Mouse (Mus musculus) forebrain, embryonic 12.5 days (tissue): ENCODE results near the gene Cd9. TPM values are rescaled to one million over a fixed set of nuclear protein-coding genes. Genes with fewer than 3 reads are reported as not detected.

ENCODE experiments used
- ATAC-seq: fragments of 200-750 bp; cut with Nextera tagmentation; 2 replicates; pipeline ENCODE4 v1.8.0; 2017; ENCODE audit warnings: moderate TSS enrichment; ENCODE audit not compliant: low FRiP score
- H3K27ac ChIP-seq: fragments of 300-500 bp; sonication (generic); 2 replicates; pipeline ENCODE4 v1.5.1; 2016; ENCODE audit warnings: mild to moderate bottlenecking
- H3K27me3 ChIP-seq: fragments of 300-500 bp; sonication (generic); 2 replicates; pipeline ENCODE4 v1.6.1; 2016; ENCODE audit warnings: mild to moderate bottlenecking
- H3K36me3 ChIP-seq: fragments of 300-500 bp; sonication (generic); replicated peaks from 2 replicates; pipeline ENCODE4 v1.6.1; 2016; ENCODE audit warnings: mild to moderate bottlenecking
- H3K4me1 ChIP-seq: fragments of 300-500 bp; sonication (generic); 2 replicates; pipeline ENCODE4 v1.6.1; 2016
- H3K4me2 ChIP-seq: fragments of 300-500 bp; sonication (generic); 2 replicates; pipeline ENCODE4 v1.6.1; 2016; ENCODE audit warnings: mild to moderate bottlenecking, moderate library complexity
- H3K4me3 ChIP-seq: fragments of 300-500 bp; sonication (generic); replicated peaks from 2 replicates; pipeline ENCODE4 v1.5.1; 2016; ENCODE audit warnings: mild to moderate bottlenecking
- H3K9ac ChIP-seq: fragments of 300-500 bp; sonication (generic); 2 replicates; pipeline ENCODE4 v1.6.1; 2016; ENCODE audit warnings: mild to moderate bottlenecking
- H3K9me3 ChIP-seq: fragments of 300-500 bp; sonication (generic); 2 replicates; pipeline ENCODE4 v1.6.1; 2016
- WGBS: fragments of 180-500 bp; shearing (Covaris S2); methylation state at CpG from one replicate; pipeline ENCODE4 v1.1.7; 2016; 5-methylcytosine and 5-hydroxymethylcytosine counted together
- polyA plus RNA-seq: library from polyadenylated mRNA; unstranded; fragments of >200 nt; fragmentation: Nextera tagmentation; extraction: Ambion mirVana; gene quantifications from 2 replicates; pipeline ENCODE4 v1.2.1, GENCODE M21; 2016

The Cd9 gene
- polyA plus RNA-seq, 1 experiment from 2014 or later: 44.2 TPM

DNA sequence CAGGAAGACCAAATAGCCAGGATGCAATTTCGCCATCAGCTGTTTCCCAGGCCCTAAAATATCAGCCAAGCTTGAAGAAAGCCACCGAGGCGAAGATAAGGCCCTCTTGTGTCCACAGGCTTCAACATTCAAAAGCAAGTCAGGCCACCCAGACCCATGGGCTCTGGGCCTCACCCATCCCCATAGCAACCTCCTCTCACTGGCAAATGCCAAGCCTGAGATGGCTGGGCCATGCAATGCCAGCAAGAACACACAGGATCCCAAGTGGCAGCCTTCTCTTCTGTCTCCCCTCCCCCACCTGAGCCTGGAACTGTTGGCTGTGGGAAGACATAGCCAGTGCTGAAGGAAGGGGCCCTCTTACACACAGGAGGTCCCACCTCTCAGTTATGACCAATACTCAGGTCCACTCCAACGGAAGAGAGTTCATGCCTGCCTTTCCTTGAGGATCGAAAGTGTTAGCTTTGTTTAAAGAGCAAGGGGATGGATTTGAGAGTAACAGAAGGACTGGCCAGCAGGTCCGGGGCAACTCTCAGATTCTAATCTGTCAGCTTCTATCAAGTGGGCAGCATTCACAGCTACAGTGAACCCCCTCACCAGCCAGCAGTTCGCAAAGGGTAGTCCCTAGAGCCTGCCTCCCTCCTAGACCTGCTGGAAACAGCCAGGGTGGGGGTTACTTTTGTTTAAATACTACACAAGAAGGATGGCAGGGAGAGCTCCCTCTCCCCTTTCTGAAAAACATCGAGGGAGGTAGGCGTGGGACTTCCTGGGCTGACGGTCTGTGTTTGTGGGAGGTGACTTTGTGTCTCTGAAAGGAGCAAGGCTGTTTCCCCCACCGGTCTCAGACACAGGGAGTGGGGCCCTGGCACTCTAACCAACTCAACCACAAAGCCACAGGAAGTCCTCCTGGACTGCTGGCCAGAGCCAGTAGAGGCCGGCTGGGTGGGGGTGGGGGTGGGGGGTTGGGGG lies 13.9 kb downstream of the Cd9 start:
- Histone ChIP-seq H3K9ac (no peak overlapping the region), H3K4me2 (no peak overlapping the region), H3K4me1 (peaks cover 15% of the 10 kb centered on the region), H3K9me3 (no peaks in the 10 kb centered on the region), H3K27me3 (no peaks in the 10 kb centered on the region), H3K36me3 (no peaks in the 10 kb centered on the region), H3K27ac (no peak overlapping the region), H3K4me3 (no peak overlapping the region)
- WGBS: 32% methylated on average over 12 of the region's 12 CpGs
- ATAC-seq: no peak

DNA sequence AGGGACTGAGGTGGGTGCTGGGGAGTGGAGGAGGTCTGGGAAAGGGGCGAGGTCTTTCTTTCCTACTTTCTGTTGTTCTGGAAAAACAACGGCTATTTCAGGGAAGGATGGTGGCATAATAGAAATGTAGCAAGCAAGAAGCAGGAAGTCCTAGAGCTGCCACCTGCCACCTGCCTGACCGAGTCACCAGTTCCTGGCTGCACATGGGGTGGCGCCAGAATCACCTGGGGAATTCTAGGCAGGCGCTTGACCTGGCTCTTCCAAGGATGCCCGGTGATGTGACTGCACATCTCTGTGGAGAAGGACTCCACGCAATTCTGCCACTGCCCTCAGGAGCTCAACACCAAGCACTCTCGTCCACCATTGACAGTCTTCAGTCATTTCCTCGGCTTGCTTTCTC lies 15.2 kb downstream of the Cd9 start:
- H3K9ac ChIP-seq: no peak overlapping the region
- no peaks in the 10 kb centered on the region for H3K9me3 ChIP-seq
- H3K27ac ChIP-seq: no peak overlapping the region
- peaks cover 19% of the 10 kb centered on the region for H3K4me1 ChIP-seq
- no peaks in the 10 kb centered on the region for H3K27me3 ChIP-seq
- WGBS: 89% methylated on average over 9 of the region's 9 CpGs
- H3K4me2 ChIP-seq: no peak overlapping the region
- no peaks in the 10 kb centered on the region for H3K36me3 ChIP-seq
- no peak for ATAC-seq
- no peak overlapping the region for H3K4me3 ChIP-seq

DNA sequence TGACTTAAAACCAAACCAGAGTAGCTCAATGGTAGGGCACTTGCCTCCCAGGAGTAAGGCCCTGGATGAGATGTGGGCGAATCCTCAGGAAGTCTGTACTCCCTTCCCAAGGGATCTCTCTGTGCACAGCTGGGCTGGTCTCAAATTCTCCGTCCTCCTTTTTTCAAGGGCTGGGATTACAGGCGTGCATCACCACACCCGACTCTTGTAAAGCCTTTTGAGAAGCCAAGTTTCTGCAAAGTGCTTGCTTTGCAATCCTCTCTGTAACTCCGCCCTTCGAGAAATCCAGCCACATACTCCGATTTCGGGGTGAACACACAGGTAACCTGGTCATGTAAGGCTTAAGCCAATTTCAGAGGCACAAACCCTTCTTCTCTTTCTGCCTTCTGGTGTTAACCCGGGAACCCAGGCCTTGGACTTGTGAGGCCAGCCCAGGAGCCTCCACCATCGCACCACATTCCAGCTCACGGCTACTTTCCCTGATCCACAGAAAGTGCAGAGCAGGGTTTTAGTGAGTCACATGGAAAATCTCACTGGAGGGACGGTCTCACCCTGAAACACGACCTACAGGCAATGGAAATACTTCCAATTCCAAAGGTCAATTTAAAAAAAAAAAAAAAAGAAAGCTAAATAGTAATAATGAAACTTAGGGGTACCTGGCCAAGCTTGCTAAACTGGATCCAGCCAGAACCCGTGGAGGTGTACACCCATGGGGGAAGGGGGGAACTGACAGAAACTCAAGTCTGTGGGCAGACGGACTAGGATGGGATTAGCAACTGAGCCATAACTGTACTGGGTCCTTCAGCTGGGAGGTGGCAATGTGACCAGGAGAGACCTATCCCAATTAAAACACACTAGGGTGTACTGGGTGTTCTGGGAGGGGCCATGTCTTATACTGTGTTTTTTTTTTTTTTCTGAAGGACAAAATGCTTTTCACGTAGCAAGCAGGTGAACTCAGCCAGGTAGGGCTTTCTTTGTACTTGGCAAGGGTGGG lies 16.2 kb downstream of the Cd9 start:
- Histone ChIP-seq H3K4me3 (no peak overlapping the region), H3K4me1 (peaks cover 19% of the 10 kb centered on the region), H3K27ac (no peak overlapping the region), H3K4me2 (no peak overlapping the region), H3K9ac (no peak overlapping the region), H3K27me3 (no peaks in the 10 kb centered on the region), H3K36me3 (no peaks in the 10 kb centered on the region), H3K9me3 (no peaks in the 10 kb centered on the region)
- ATAC-seq: no peak
- WGBS: 87% methylated on average over 16 of the region's 16 CpGs

DNA sequence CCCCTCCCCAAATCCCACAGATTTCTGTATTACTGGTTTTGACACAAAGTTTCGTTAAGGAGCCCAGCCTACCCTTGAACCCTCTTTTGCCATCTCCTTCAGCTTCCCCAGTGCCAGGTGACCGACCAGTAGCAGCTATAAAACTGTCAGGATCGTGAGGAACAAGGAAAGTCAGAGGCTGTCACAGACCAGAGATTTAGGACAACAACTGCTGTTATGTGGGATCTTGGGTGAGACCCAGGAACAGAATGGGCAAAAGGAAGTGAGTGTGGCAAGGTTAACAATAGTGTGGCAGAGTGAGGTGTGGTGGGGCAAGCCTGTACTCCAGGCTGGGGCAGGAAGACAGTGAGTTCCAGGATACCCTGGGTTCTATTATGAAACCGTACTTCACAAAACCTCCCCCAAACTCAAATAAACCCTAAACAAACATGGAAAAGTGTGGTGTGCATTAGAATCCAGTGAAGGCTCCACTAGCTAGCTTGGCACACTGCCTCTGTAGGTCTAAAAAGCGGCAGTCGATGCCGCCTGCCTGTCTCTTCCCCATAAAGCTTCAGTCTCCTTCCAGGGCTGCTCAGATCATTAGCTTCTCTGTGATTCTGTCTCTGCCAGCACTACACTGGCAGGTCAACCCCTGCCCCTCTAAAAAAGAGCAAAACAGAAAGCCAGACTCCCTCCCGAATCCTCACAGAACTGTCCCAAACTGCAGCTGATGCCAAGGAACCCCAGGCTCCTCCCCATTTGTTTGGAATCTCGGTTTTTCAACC lies 17.6 kb downstream of the Cd9 start:
- Histone ChIP-seq H3K4me3 (no peak overlapping the region), H3K36me3 (no peaks in the 10 kb centered on the region), H3K27ac (no peak overlapping the region), H3K9me3 (no peaks in the 10 kb centered on the region), H3K9ac (no peak overlapping the region), H3K4me2 (no peak overlapping the region), H3K4me1 (peaks cover 19% of the 10 kb centered on the region), H3K27me3 (no peaks in the 10 kb centered on the region)
- no peak for ATAC-seq
- 81% methylated on average over 9 of the region's 9 CpGs for WGBS

DNA sequence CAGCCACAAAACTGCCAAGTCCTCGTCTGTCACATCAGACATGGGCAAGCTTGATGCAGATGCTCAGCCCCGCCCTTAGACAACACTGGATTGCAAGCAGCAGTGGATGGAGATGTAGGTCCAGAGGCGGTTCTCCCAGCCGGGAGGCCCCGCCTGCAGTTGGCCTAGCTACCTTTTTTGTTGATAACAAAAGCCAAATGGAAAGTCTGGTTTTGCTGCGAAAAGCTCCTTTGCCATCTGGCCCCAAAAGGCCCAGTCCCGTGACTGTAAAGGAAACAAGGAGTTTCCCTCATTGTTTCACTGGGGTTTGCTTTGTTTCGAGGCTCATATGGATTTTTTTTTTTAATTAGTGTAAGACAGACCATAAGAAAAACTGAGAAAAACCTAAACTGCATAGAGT lies 18.5 kb downstream of the Cd9 start:
- Histone ChIP-seq H3K4me1 (peaks cover 16% of the 10 kb centered on the region), H3K36me3 (no peaks in the 10 kb centered on the region), H3K9me3 (no peaks in the 10 kb centered on the region), H3K27me3 (no peaks in the 10 kb centered on the region), H3K27ac (no peak overlapping the region), H3K4me2 (no peak overlapping the region), H3K9ac (no peak overlapping the region), H3K4me3 (no peak overlapping the region)
- no peak for ATAC-seq
- 36% methylated on average over 8 of the region's 8 CpGs for WGBS

DNA sequence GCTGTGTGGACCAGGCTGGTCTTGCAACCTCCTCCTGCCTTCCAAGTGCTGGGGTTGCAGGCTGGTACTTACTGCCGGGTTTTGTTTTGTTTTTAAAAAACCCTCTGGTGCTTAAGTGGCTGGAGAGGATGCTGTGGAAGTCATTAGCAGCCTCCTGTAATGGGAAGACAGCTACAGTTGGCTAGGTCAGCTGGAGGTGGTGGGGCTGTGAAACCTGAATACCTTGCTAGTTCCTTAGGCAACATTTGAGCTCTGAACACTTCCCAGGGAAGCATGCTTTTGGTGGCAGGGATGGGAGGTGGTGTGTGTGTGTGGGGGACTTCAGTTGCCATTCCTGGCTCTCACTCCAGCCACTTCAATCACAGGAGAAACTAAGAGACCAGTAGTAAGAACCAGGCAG lies 19.4 kb downstream of the Cd9 start:
- no peaks in the 10 kb centered on the region for H3K27me3 ChIP-seq
- no peak overlapping the region for H3K27ac ChIP-seq
- WGBS: 19% methylated on average over 1 of the region's 1 CpGs
- no peak overlapping the region for H3K9ac ChIP-seq
- H3K9me3 ChIP-seq: no peaks in the 10 kb centered on the region
- H3K4me3 ChIP-seq: no peak overlapping the region
- H3K36me3 ChIP-seq: no peaks in the 10 kb centered on the region
- H3K4me2 ChIP-seq: no peak overlapping the region
- H3K4me1 ChIP-seq: peaks cover 6% of the 10 kb centered on the region
- no peak for ATAC-seq

DNA sequence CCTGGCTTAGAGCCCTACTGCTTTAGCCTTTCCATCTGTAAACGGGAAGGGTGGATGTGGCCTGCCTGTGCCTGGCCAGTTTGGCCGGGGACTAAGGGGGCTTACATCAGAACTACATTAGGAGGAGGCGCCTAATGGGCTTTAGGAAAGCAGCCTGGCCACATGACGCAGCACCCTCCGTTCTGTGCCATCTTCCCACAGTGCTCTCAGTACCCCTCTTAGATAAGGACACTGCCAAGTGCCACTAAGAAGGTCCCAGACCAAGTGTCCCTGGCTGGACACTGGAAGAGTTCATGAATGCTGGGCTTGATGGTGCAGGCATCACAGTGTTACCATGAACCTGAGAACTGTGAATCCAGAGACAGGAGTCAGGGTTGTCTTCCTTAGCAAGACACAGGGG lies 20.7 kb downstream of the Cd9 start:
- no peak for ATAC-seq
- 85% methylated on average over 5 of the region's 5 CpGs for WGBS
- H3K4me1 ChIP-seq: peaks cover 6% of the 10 kb centered on the region
- H3K27me3 ChIP-seq: no peaks in the 10 kb centered on the region
- no peak overlapping the region for H3K4me3 ChIP-seq
- no peak overlapping the region for H3K27ac ChIP-seq
- H3K4me2 ChIP-seq: no peak overlapping the region
- H3K9ac ChIP-seq: no peak overlapping the region
- no peaks in the 10 kb centered on the region for H3K9me3 ChIP-seq
- H3K36me3 ChIP-seq: no peaks in the 10 kb centered on the region

DNA sequence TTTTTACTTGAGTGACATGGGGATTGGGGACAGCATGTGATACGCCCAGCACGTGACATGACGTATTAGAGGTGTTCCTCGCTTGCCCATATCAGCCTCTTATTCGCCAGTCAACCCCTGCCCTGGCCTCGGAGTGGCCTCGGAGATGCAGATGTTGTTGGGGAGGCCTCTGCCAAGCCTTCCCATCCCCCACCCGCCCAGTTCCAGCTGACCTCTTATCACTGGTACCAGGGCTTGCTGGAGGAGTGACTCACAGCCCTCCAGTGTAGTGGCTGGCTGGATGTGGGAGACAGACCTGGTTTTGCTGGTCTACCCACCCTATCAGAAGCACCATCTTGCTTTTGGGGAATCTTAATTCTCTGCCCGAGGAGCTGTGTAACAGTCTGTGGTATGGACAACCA lies 21.3 kb downstream of the Cd9 start:
- WGBS: 90% methylated on average over 9 of the region's 9 CpGs
- Histone ChIP-seq H3K4me2 (no peak overlapping the region), H3K9me3 (no peaks in the 10 kb centered on the region), H3K27ac (no peak overlapping the region), H3K4me3 (no peak overlapping the region), H3K27me3 (no peaks in the 10 kb centered on the region), H3K4me1 (peaks cover 9% of the 10 kb centered on the region), H3K9ac (no peak overlapping the region), H3K36me3 (no peaks in the 10 kb centered on the region)
- ATAC-seq: no peak

DNA sequence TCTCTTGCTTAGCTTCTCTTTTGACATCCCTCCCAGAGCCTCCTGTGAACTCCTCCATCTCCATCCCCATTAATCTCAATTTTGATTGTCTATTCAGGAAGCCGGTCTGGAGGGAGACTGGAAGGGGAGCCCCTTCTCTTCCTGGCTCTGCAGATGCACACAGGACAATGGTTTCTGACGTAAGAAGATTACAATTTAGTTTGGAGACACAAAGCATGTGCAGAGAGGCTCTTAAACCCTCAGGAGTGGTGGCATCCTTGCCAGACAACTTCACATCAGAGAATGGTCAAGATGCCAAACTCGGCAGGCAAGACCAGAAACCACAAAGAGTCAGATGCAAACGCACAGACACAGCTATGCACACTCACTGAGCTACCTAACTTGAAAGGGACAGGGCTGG lies 22.7 kb downstream of the Cd9 start:
- peaks cover 17% of the 10 kb centered on the region for H3K4me1 ChIP-seq
- no peaks in the 10 kb centered on the region for H3K36me3 ChIP-seq
- H3K9ac ChIP-seq: no peak overlapping the region
- whole genome bisulfite sequencing: 65% methylated on average over 4 of the region's 4 CpGs
- H3K9me3 ChIP-seq: no peaks in the 10 kb centered on the region
- no peak overlapping the region for H3K27ac ChIP-seq
- no peak overlapping the region for H3K4me3 ChIP-seq
- no peaks in the 10 kb centered on the region for H3K27me3 ChIP-seq
- ATAC-seq: no peak
- H3K4me2 ChIP-seq: no peak overlapping the region

DNA sequence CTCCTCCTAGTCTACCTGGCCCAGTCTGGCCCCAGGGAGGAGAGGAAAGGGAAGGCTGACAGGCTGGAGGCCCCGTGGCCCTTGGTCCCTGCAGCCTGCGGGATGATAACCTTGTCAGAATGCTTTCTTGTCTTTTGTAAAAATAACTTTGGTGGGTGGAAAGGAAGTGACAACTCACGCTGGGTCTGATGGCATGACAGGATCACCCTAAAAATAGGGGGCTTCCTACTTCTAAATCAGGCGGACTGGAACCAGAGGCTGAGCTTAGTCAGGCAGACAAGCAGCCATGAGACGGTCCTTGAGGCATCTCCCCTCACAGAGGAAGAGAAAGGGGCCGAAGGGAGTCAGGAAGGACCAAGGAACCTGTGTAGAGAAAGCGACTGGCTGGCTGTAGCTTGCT lies 23.3 kb downstream of the Cd9 start:
- 86% methylated on average over 7 of the region's 7 CpGs for WGBS
- no peak for ATAC-seq

DNA sequence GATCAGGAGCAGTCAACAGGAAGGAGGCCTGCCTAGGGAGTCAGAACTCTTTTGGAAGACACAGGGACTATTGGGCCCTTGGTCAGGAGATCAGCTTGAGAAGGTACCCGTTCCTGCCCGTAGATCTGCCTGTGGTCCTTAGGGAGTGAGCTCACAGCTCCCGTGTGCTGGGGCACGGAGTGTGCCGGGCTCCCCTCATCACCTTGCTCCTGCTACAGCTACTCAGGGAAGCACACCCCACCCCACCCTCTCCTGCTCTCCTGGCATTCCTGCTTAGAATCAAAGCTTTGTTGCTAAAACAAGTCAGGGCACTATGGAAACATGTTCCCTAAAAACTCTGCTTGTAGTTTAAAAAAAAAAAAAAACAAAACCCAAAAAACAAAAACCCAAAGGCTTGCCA lies 24.0 kb downstream of the Cd9 start:
- Histone ChIP-seq H3K36me3 (no peaks in the 10 kb centered on the region), H3K4me3 (no peak overlapping the region), H3K27ac (no peak overlapping the region), H3K9me3 (no peaks in the 10 kb centered on the region), H3K27me3 (no peaks in the 10 kb centered on the region), H3K4me2 (no peak overlapping the region), H3K9ac (no peak overlapping the region), H3K4me1 (peaks cover 14% of the 10 kb centered on the region)
- WGBS: 87% methylated on average over 5 of the region's 5 CpGs
- no peak for ATAC-seq

More for the DNA sequence above, 23.3 kb downstream of the Cd9 start:
- Histone ChIP-seq H3K4me1 (peaks cover 17% of the 10 kb centered on the region), H3K27ac (no peak overlapping the region), H3K9ac (no peak overlapping the region), H3K27me3 (no peaks in the 10 kb centered on the region), H3K36me3 (no peaks in the 10 kb centered on the region), H3K4me2 (no peak overlapping the region), H3K4me3 (no peak overlapping the region), H3K9me3 (no peaks in the 10 kb centered on the region)

DNA sequence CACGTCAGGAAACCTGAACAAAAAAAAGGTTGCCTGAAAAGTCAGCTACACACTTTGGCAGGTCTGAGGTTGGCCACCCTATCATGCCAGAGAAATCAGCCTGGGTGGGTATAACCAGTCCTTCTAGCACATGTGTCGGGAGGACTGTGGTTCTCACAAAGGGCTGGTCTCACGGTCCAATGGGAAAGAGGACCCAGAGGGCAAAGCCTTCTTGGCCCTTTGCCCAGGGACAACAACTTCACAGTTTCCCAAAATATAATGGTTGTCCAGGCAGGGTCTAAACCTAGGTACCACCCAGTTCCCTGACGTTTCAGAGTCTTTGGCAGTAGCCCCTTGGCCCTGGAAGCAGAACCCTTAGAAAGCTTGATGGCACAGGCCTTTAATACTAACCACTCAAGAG lies 25.4 kb downstream of the Cd9 start:
- H3K27ac ChIP-seq: no peak overlapping the region
- WGBS: 78% methylated on average over 4 of the region's 4 CpGs
- H3K9ac ChIP-seq: no peak overlapping the region
- no peaks in the 10 kb centered on the region for H3K9me3 ChIP-seq
- no peaks in the 10 kb centered on the region for H3K36me3 ChIP-seq
- H3K4me3 ChIP-seq: no peak overlapping the region
- H3K27me3 ChIP-seq: no peaks in the 10 kb centered on the region
- ATAC-seq: no peak
- peaks cover 10% of the 10 kb centered on the region; the same call in 1 of the 2 replicates for H3K4me1 ChIP-seq
- no peak overlapping the region for H3K4me2 ChIP-seq
